Mouse (Mus musculus): ENCODE data around the gene Ing3.

- TF ChIP-seq POLR2AphosphoS5 (IDR thresholded peaks at IDR 0.05; ENCODE audit: insufficient replicate concordance, low read depth, low read length), result no peak
- TF ChIP-seq CTCF (IDR thresholded peaks at IDR 0.05; ENCODE audit: low read depth, low read length), result no peak
Measured at GRCm38 (mm10) chr6:22020696-22021095, 71.3 kb downstream of the Ing3 start.

Measured in G1E (cell line).